Mouse (Mus musculus): ENCODE measurements around the gene Gzmn. TPM values are rescaled to one million over a fixed set of nuclear protein-coding genes. Genes with fewer than 3 reads are reported as not detected.
A peak's percentile ranks its signal among the peaks of the same experiment; 100 is the strongest.
"Not testable (repeated sequence)": the region's sequence is repeated elsewhere in the genome, so short reads cannot be mapped to it uniquely, and the experiment has no call there.

The Gzmn gene
- total and polyA plus RNA-seq, 3 experiments, result not detected

- in situ Hi-C loops (cut with MboI; ENCODE audit: low pct_ligation_motif_present, low pct_unique_long_range_greater_than_20kb, low sequenced_read_pairs), result no loop called here
- H3K9me3 ChIP-seq (replicated peaks; ENCODE audit: low read length), result no peaks in the 10 kb centered on the region
- no peak overlapping the region for H3K4me3 ChIP-seq (replicated peaks in 1 of 3; ENCODE audit: low read depth in 2 of 3, low read length in 2 of 3, poor library complexity in 1 of 3)
- H3K27ac ChIP-seq (ENCODE audit: insufficient read depth, low read depth), result no peak overlapping the region
- dilution Hi-C loops (cut with MboI; ENCODE audit: extremely low pct_ligation_motif_present, extremely low pct_unique_long_range_greater_than_20kb, low sequenced_read_pairs), result no loop called here
- no peak overlapping the region for H3K4me2 ChIP-seq (ENCODE audit: insufficient read depth, low read depth, poor library complexity, severe bottlenecking)
- peak; percentile 30 for DNase-seq (ENCODE audit: extremely low read depth)
- H3K79me2 ChIP-seq (replicated peaks; ENCODE audit: control insufficient read depth, extremely low read depth, insufficient read depth, poor library complexity, severe bottlenecking), result no peaks in the 10 kb centered on the region
- TF ChIP-seq RAD21 (IDR thresholded peaks at IDR 0.05; ENCODE audit: low read depth, low read length) (peak; percentile 29), CTCF (conservative IDR thresholded peaks at IDR 0.05 in 1 of 2, IDR thresholded peaks at IDR 0.05 in 1 of 2; ENCODE audit: low read depth in 2 of 2, low read length in 2 of 2) (peak; percentile 55 to 66), MYC (IDR thresholded peaks at IDR 0.05; ENCODE audit: low read depth, low read length) (no peak)
- no peak overlapping the region for H3K9ac ChIP-seq (ENCODE audit: insufficient read depth, low read depth)
- no peaks in the 10 kb centered on the region for H3K36me3 ChIP-seq (replicated peaks in 1 of 2; ENCODE audit: control insufficient read depth in 1 of 2, insufficient read depth in 1 of 2, low read length in 1 of 2)
- no peaks in the 10 kb centered on the region for H3K4me1 ChIP-seq (ENCODE audit: control insufficient read depth in 1 of 2, insufficient read depth in 2 of 2)
- peaks cover 16% of the 10 kb centered on the region for H3K27me3 ChIP-seq (replicated peaks)
Observed at GRCm38 (mm10) chr14:56155340-56155739, 19.1 kb downstream of the Gzmn start.

DNA sequence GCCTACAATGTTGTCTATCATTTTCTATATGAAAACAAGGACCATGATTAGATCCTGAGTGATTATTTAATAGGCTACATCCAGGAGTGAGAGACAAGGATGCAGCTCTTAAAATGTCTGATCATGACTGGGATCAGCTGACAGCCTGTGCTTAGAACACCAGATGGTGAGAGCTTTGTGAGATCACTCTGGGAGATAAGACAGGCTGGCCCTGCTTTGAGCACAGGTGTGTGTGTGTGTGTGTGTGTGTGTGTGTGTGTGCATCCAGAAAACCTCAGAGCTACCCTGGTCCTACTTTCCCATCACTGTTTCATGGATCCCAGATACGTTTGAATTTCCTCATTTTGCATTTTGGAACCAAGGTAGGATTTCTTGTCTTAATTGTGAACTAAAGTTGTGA, 40.7 kb downstream of the Gzmn start:
- DNase-seq (ENCODE audit: extremely low read depth); H3K9me3 ChIP-seq (replicated peaks; ENCODE audit: low read length); H3K9ac ChIP-seq (ENCODE audit: insufficient read depth, low read depth); H3K4me2 ChIP-seq (ENCODE audit: insufficient read depth, low read depth, poor library complexity, severe bottlenecking); H3K4me1 ChIP-seq (ENCODE audit: control insufficient read depth in 1 of 2, insufficient read depth in 2 of 2); H3K36me3 ChIP-seq (replicated peaks in 1 of 2; ENCODE audit: control insufficient read depth in 1 of 2, insufficient read depth in 1 of 2, low read length in 1 of 2); in situ Hi-C loops (cut with MboI; ENCODE audit: low pct_ligation_motif_present, low pct_unique_long_range_greater_than_20kb, low sequenced_read_pairs); H3K27ac ChIP-seq (ENCODE audit: insufficient read depth, low read depth); H3K79me2 ChIP-seq (replicated peaks; ENCODE audit: control insufficient read depth, extremely low read depth, insufficient read depth, poor library complexity, severe bottlenecking); H3K27me3 ChIP-seq (replicated peaks); H3K4me3 ChIP-seq (replicated peaks in 1 of 3; ENCODE audit: low read depth in 2 of 3, low read length in 2 of 3, poor library complexity in 1 of 3); dilution Hi-C loops (cut with MboI; ENCODE audit: extremely low pct_ligation_motif_present, extremely low pct_unique_long_range_greater_than_20kb, low sequenced_read_pairs): not testable (repeated sequence)

DNA sequence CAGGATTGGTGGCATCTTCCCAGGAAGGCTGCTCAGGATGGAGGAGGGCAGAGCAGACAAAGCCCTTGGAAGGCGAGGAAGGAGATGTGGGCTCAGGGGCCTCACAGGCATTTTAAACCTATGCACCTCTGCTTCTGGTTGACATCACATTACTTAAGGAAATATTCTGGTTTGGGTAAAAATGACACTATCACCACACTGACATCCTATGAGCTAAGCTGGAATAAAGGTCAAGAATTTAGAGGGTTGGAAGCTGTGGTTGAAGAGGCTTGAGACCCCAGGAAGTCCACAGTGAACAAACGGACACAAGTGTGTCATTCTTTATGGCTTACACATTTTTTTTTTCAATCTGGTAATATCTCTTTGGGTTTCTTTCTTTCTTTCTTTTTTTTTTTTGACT, 41.9 kb downstream of the Gzmn start, which contains the start of gene Gzmd:
Gzmd (minus strand) TSS at position 101 of the 400 bp plus-strand sequence.
- H3K4me2 ChIP-seq (ENCODE audit: insufficient read depth, low read depth, poor library complexity, severe bottlenecking); dilution Hi-C loops (cut with MboI; ENCODE audit: extremely low pct_ligation_motif_present, extremely low pct_unique_long_range_greater_than_20kb, low sequenced_read_pairs); H3K79me2 ChIP-seq (replicated peaks; ENCODE audit: control insufficient read depth, extremely low read depth, insufficient read depth, poor library complexity, severe bottlenecking); H3K4me1 ChIP-seq (ENCODE audit: control insufficient read depth in 1 of 2, insufficient read depth in 2 of 2); H3K36me3 ChIP-seq (replicated peaks in 1 of 2; ENCODE audit: control insufficient read depth in 1 of 2, insufficient read depth in 1 of 2, low read length in 1 of 2); H3K4me3 ChIP-seq (replicated peaks in 1 of 3; ENCODE audit: low read depth in 2 of 3, low read length in 2 of 3, poor library complexity in 1 of 3); in situ Hi-C loops (cut with MboI; ENCODE audit: low pct_ligation_motif_present, low pct_unique_long_range_greater_than_20kb, low sequenced_read_pairs); H3K27ac ChIP-seq (ENCODE audit: insufficient read depth, low read depth); H3K9ac ChIP-seq (ENCODE audit: insufficient read depth, low read depth); DNase-seq (ENCODE audit: extremely low read depth); H3K27me3 ChIP-seq (replicated peaks); H3K9me3 ChIP-seq (replicated peaks; ENCODE audit: low read length): not testable (repeated sequence)

- no peaks in the 10 kb centered on the region for H3K36me3 ChIP-seq (replicated peaks in 1 of 2; ENCODE audit: control insufficient read depth in 1 of 2, insufficient read depth in 1 of 2, low read length in 1 of 2)
- H3K79me2 ChIP-seq (replicated peaks; ENCODE audit: control insufficient read depth, extremely low read depth, insufficient read depth, poor library complexity, severe bottlenecking), result no peaks in the 10 kb centered on the region
- H3K9me3 ChIP-seq (replicated peaks; ENCODE audit: low read length), result no peaks in the 10 kb centered on the region
- no peak overlapping the region for H3K9ac ChIP-seq (ENCODE audit: insufficient read depth, low read depth)
- in situ Hi-C loops (cut with MboI; ENCODE audit: low pct_ligation_motif_present, low pct_unique_long_range_greater_than_20kb, low sequenced_read_pairs) (no loop called here), dilution Hi-C loops (cut with MboI; ENCODE audit: extremely low pct_ligation_motif_present, extremely low pct_unique_long_range_greater_than_20kb, low sequenced_read_pairs) (no loop called here)
- DNase-seq (ENCODE audit: extremely low read depth), result peak; percentile 21
- H3K27me3 ChIP-seq (replicated peaks), result peaks cover 1% of the 10 kb centered on the region
- no peak for TF ChIP-seq ETS1 (conservative IDR thresholded peaks at IDR 0.05; ENCODE audit: low read depth, low read length)
- no peak for TF ChIP-seq ZC3H11A (IDR thresholded peaks at IDR 0.05; ENCODE audit: low read depth, low read length)
- no peak for TF ChIP-seq JUND (conservative IDR thresholded peaks at IDR 0.05; ENCODE audit: low read depth, low read length)
- no peak for TF ChIP-seq RCOR1 (conservative IDR thresholded peaks at IDR 0.05; ENCODE audit: low read depth, low read length)
- TF ChIP-seq E2F4 (IDR thresholded peaks at IDR 0.05; ENCODE audit: insufficient replicate concordance, low read depth, low read length), result no peak
- TF ChIP-seq MAFK (IDR thresholded peaks at IDR 0.05; ENCODE audit: insufficient replicate concordance, low read length), result no peak
- TF ChIP-seq POLR2AphosphoS2 (IDR thresholded peaks at IDR 0.05; ENCODE audit: low read depth, low read length), result no peak
- no peak for TF ChIP-seq EP300 (IDR thresholded peaks at IDR 0.05; ENCODE audit: low read length)
- TF ChIP-seq RAD21 (IDR thresholded peaks at IDR 0.05; ENCODE audit: low read depth, low read length), result peak; percentile 23
- TF ChIP-seq CHD1 (IDR thresholded peaks at IDR 0.05; ENCODE audit: low read depth, low read length), result no peak
- no peak for TF ChIP-seq USF1 (IDR thresholded peaks at IDR 0.05; ENCODE audit: low read depth, low read length)
- no peak for TF ChIP-seq HCFC1 (IDR thresholded peaks at IDR 0.05; ENCODE audit: low read depth, low read length)
- no peak for TF ChIP-seq KAT2A (IDR thresholded peaks at IDR 0.05; ENCODE audit: insufficient replicate concordance, low read length)
- no peak for TF ChIP-seq MAX (IDR thresholded peaks at IDR 0.05; ENCODE audit: low read length)
- TF ChIP-seq CTCF (conservative IDR thresholded peaks at IDR 0.05 in 1 of 2, IDR thresholded peaks at IDR 0.05 in 1 of 2; ENCODE audit: low read depth in 2 of 2, low read length in 2 of 2), result peak; percentile 44 to 58; a peak in 3 of 4 replicates
- no peak for TF ChIP-seq ZNF384 (IDR thresholded peaks at IDR 0.05; ENCODE audit: low read depth, low read length)
- TF ChIP-seq SIN3A (IDR thresholded peaks at IDR 0.05; ENCODE audit: low read length), result no peak
- no peak overlapping the region for H3K4me3 ChIP-seq (replicated peaks in 1 of 3; ENCODE audit: low read depth in 2 of 3, low read length in 2 of 3, poor library complexity in 1 of 3)
- no peak overlapping the region for H3K4me2 ChIP-seq (ENCODE audit: insufficient read depth, low read depth, poor library complexity, severe bottlenecking)
- no peaks in the 10 kb centered on the region for H3K4me1 ChIP-seq (ENCODE audit: control insufficient read depth in 1 of 2, insufficient read depth in 2 of 2)
- H3K27ac ChIP-seq (ENCODE audit: insufficient read depth, low read depth), result no peak overlapping the region
Observed at GRCm38 (mm10) chr14:56128341-56128740, 46.1 kb downstream of the Gzmn start.

Measured in CH12.LX (cell line).